Mouse (Mus musculus): ENCODE measurements around the gene Nckap1l. TPM values are rescaled to one million over a fixed set of nuclear protein-coding genes. Genes with fewer than 3 reads are reported as not detected.

Nckap1l gene
- polyA plus RNA-seq, 1 experiment = 74.2 TPM

GRCm38 (mm10) chr15:103522458-103523099, 69.0 kb downstream of the Nckap1l start:
- Histone ChIP-seq H3K4me3 (ENCODE audit: extremely low read depth, insufficient read depth, insufficient read length) (no peak overlapping the region), H3K36me3 (ENCODE audit: control insufficient read depth, insufficient read depth, low read length) (peaks cover 11% of the 10 kb centered on the region), H3K27ac (ENCODE audit: insufficient read depth, low read length) (no peak overlapping the region), H3K27me3 (ENCODE audit: control insufficient read depth, insufficient read depth, low read length) (no peaks in the 10 kb centered on the region), H3K4me1 (ENCODE audit: control insufficient read depth, insufficient read depth, insufficient read length) (no peaks in the 10 kb centered on the region)
- 70% methylated on average over 3 of the region's 3 CpGs for WGBS
- no peak for DNase-seq (ENCODE audit: low read depth in 1 of 2, low spot score in 2 of 2)
- no peak for TF ChIP-seq CTCF (IDR thresholded peaks at IDR 0.05; ENCODE audit: extremely low read depth, insufficient read depth, insufficient read length, insufficient replicate concordance)
- TF ChIP-seq POLR2A (IDR thresholded peaks at IDR 0.05; ENCODE audit: low read depth, low read length) = no peak

- Histone ChIP-seq H3K4me1 (ENCODE audit: control insufficient read depth, insufficient read depth, insufficient read length) (no peaks in the 10 kb centered on the region), H3K27me3 (ENCODE audit: control insufficient read depth, insufficient read depth, low read length) (no peaks in the 10 kb centered on the region), H3K4me3 (ENCODE audit: extremely low read depth, insufficient read depth, insufficient read length) (no peak overlapping the region), H3K27ac (ENCODE audit: insufficient read depth, low read length) (no peak overlapping the region), H3K36me3 (ENCODE audit: control insufficient read depth, insufficient read depth, low read length) (peaks cover 13% of the 10 kb centered on the region)
- no peak for DNase-seq (ENCODE audit: low read depth in 1 of 2, low spot score in 2 of 2)
- WGBS = 91% methylated on average over 3 of the region's 3 CpGs
- TF ChIP-seq POLR2A (IDR thresholded peaks at IDR 0.05; ENCODE audit: low read depth, low read length) = no peak
- TF ChIP-seq CTCF (IDR thresholded peaks at IDR 0.05; ENCODE audit: extremely low read depth, insufficient read depth, insufficient read length, insufficient replicate concordance) = no peak
Observed at GRCm38 (mm10) chr15:103523156-103523555, 69.6 kb downstream of the Nckap1l start.

- H3K4me1 ChIP-seq (ENCODE audit: control insufficient read depth, insufficient read depth, insufficient read length) = no peaks in the 10 kb centered on the region
- H3K27me3 ChIP-seq (ENCODE audit: control insufficient read depth, insufficient read depth, low read length) = no peaks in the 10 kb centered on the region
- no peak overlapping the region for H3K4me3 ChIP-seq (ENCODE audit: extremely low read depth, insufficient read depth, insufficient read length)
- TF ChIP-seq POLR2A (IDR thresholded peaks at IDR 0.05; ENCODE audit: low read depth, low read length) (no peak), CTCF (IDR thresholded peaks at IDR 0.05; ENCODE audit: extremely low read depth, insufficient read depth, insufficient read length, insufficient replicate concordance) (peak; percentile 84; the same call in 1 of the 2 replicates)
- peak in 1 of 2 experiments; percentile 16 for DNase-seq (ENCODE audit: low read depth in 1 of 2, low spot score in 2 of 2)
- H3K27ac ChIP-seq (ENCODE audit: insufficient read depth, low read length) = no peak overlapping the region
- peaks cover 6% of the 10 kb centered on the region for H3K36me3 ChIP-seq (ENCODE audit: control insufficient read depth, insufficient read depth, low read length)
- 6% methylated on average over 5 of the region's 5 CpGs for WGBS
Observed at GRCm38 (mm10) chr15:103530372-103530771, 76.8 kb downstream of the Nckap1l start.

GRCm38 (mm10) chr15:103534054-103534620, 80.5 kb downstream of the Nckap1l start:
- Histone ChIP-seq H3K27me3 (ENCODE audit: control insufficient read depth, insufficient read depth, low read length) (peaks cover 5% of the 10 kb centered on the region), H3K36me3 (ENCODE audit: control insufficient read depth, insufficient read depth, low read length) (no peaks in the 10 kb centered on the region), H3K4me1 (ENCODE audit: control insufficient read depth, insufficient read depth, insufficient read length) (no peaks in the 10 kb centered on the region; the same call in 1 of the 2 replicates), H3K4me3 (ENCODE audit: extremely low read depth, insufficient read depth, insufficient read length) (no peak overlapping the region), H3K27ac (ENCODE audit: insufficient read depth, low read length) (no peak overlapping the region)
- no peak for DNase-seq (ENCODE audit: low read depth in 1 of 2, low spot score in 2 of 2)
- no peak for TF ChIP-seq CTCF (IDR thresholded peaks at IDR 0.05; ENCODE audit: extremely low read depth, insufficient read depth, insufficient read length, insufficient replicate concordance)
- no peak for TF ChIP-seq POLR2A (IDR thresholded peaks at IDR 0.05; ENCODE audit: low read depth, low read length)
- WGBS = 83% methylated on average over 7 of the region's 7 CpGs

GRCm38 (mm10) chr15:103535030-103535429, 81.4 kb downstream of the Nckap1l start:
- no peak for DNase-seq (ENCODE audit: low read depth in 1 of 2, low spot score in 2 of 2)
- H3K36me3 ChIP-seq (ENCODE audit: control insufficient read depth, insufficient read depth, low read length) = no peaks in the 10 kb centered on the region
- 94% methylated on average over 2 of the region's 2 CpGs for WGBS
- no peaks in the 10 kb centered on the region; the same call in 1 of the 2 replicates for H3K4me1 ChIP-seq (ENCODE audit: control insufficient read depth, insufficient read depth, insufficient read length)
- no peak overlapping the region for H3K27ac ChIP-seq (ENCODE audit: insufficient read depth, low read length)
- peaks cover 5% of the 10 kb centered on the region for H3K27me3 ChIP-seq (ENCODE audit: control insufficient read depth, insufficient read depth, low read length)
- TF ChIP-seq CTCF (IDR thresholded peaks at IDR 0.05; ENCODE audit: extremely low read depth, insufficient read depth, insufficient read length, insufficient replicate concordance) (no peak), POLR2A (IDR thresholded peaks at IDR 0.05; ENCODE audit: low read depth, low read length) (no peak)
- no peak overlapping the region for H3K4me3 ChIP-seq (ENCODE audit: extremely low read depth, insufficient read depth, insufficient read length)

GRCm38 (mm10) chr15:103535786-103536185, 82.2 kb downstream of the Nckap1l start:
- no peaks in the 10 kb centered on the region; the same call in 1 of the 2 replicates for H3K4me1 ChIP-seq (ENCODE audit: control insufficient read depth, insufficient read depth, insufficient read length)
- peaks cover 5% of the 10 kb centered on the region for H3K27me3 ChIP-seq (ENCODE audit: control insufficient read depth, insufficient read depth, low read length)
- H3K4me3 ChIP-seq (ENCODE audit: extremely low read depth, insufficient read depth, insufficient read length) = no peak overlapping the region
- no peak overlapping the region for H3K27ac ChIP-seq (ENCODE audit: insufficient read depth, low read length)
- no peak for TF ChIP-seq POLR2A (IDR thresholded peaks at IDR 0.05; ENCODE audit: low read depth, low read length)
- no peak for TF ChIP-seq CTCF (IDR thresholded peaks at IDR 0.05; ENCODE audit: extremely low read depth, insufficient read depth, insufficient read length, insufficient replicate concordance)
- WGBS = 82% methylated on average over 1 of the region's 1 CpGs
- H3K36me3 ChIP-seq (ENCODE audit: control insufficient read depth, insufficient read depth, low read length) = no peaks in the 10 kb centered on the region
- no peak for DNase-seq (ENCODE audit: low read depth in 1 of 2, low spot score in 2 of 2)

GRCm38 (mm10) chr15:103536456-103536855, 82.9 kb downstream of the Nckap1l start:
- Histone ChIP-seq H3K27ac (ENCODE audit: insufficient read depth, low read length) (no peak overlapping the region), H3K36me3 (ENCODE audit: control insufficient read depth, insufficient read depth, low read length) (no peaks in the 10 kb centered on the region), H3K27me3 (ENCODE audit: control insufficient read depth, insufficient read depth, low read length) (peaks cover 5% of the 10 kb centered on the region), H3K4me3 (ENCODE audit: extremely low read depth, insufficient read depth, insufficient read length) (no peak overlapping the region), H3K4me1 (ENCODE audit: control insufficient read depth, insufficient read depth, insufficient read length) (no peaks in the 10 kb centered on the region; the same call in 1 of the 2 replicates)
- WGBS = 43% methylated on average over 2 of the region's 2 CpGs
- TF ChIP-seq POLR2A (IDR thresholded peaks at IDR 0.05; ENCODE audit: low read depth, low read length) (no peak), CTCF (IDR thresholded peaks at IDR 0.05; ENCODE audit: extremely low read depth, insufficient read depth, insufficient read length, insufficient replicate concordance) (no peak)
- no peak for DNase-seq (ENCODE audit: low read depth in 1 of 2, low spot score in 2 of 2)
